Mouse (Mus musculus) brain, embryonic 18.5 days (tissue): ENCODE data around the gene Zbtb48.

Experiments used
- DNase-seq: peaks from one replicate; pipeline ENCODE4 v3.0.0-alpha.2; 2012; ENCODE audit warnings: low read depth, low spot score

The Zbtb48 gene

GRCm38 (mm10) chr4:152001335-152001734, 26.1 kb downstream of the Zbtb48 start:
- no peak for DNase-seq

DNA sequence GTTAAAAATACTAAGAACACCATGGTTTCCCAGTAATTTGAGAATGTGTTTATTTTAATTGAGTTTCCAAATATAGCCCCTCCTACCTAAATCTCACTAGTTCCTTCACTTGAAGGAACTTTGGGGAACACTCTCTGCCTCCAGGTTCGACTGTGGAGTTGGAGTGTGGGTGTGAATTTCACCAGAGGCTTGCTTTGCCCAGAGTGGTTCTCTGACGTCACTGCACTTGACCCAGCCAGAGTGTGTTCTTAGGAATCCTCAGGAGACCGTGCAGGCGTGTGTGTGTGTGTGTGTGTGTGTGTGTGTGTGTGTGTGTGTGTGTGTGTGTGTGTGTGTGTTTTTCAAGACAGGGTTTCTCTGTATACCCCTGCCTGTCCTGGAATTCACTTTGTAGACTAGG, 26.6 kb downstream of the Zbtb48 start:
- no peak for DNase-seq

GRCm38 (mm10) chr4:151999481-151999880, 28.0 kb downstream of the Zbtb48 start:
- DNase-seq: no peak

DNA sequence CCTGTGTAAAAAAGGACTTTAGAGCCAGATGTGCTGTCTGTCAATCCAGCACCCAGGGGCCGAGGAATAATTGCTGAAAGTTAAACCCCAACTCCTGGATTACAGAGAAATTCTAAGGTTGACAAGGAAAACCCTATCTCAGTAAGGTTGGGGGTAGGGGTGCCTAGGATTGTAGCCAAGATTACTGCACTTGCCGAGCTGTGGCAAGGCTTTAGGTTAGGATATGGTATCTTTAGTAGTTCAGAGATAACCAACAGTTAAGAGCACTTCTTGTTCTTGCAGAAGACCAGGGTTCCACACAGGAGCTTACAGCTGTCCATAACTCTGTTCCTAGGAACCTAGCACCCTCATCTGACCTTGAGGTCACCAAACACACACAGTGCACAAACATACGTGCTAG, 29.8 kb downstream of the Zbtb48 start:
- DNase-seq: no peak

- no peak for DNase-seq
Measured at GRCm38 (mm10) chr4:151996951-151997222, 30.6 kb downstream of the Zbtb48 start.

DNA sequence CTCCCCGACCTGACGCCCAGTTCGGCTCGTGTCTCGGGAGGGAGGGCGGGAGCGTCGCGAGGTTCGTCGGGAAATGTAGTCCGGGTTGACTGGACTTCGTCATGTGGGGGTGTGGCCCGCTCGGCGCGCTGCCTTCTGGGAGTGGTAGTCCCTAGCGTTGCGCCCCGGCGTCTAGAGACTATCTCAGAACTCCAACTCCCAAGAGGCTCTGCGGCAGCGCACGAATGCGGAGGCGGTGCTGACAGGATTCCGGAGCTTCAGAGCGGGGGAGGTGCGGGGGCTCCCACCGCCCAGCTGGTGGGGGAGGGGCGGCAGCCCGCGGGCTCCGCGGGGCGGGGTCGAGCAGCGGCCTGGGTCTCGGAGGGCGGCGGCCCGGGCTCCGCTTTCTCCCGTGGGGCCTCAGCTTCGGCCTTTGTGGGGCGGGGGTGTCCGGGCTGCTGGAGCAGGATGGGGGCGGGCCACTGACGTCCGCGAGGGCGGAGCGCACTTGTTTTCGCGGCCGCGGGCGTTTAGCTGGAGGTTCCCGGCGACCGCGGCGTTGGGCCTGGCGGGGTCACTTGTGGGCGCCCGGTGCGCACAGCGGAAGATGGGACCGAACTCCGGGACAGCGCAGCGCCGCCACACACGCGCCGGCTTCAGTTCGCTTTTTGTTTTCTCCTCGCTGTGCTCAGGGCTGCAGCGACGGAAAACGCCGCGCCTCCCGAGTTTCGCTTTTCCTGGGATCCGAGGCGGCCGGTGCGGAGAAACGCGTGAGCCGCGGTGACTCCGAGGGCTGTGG, 31.1 kb downstream of the Zbtb48 start, which contains the start of gene Phf13:
Phf13 (minus strand) TSS at position 86 of the 778 bp plus-strand sequence.
- DNase-seq: peak; percentile 98

GRCm38 (mm10) chr4:151995371-151996172, 31.9 kb downstream of the Zbtb48 start:
- no peak for DNase-seq

- DNase-seq: no peak
Measured at GRCm38 (mm10) chr4:151994228-151995171, 33.0 kb downstream of the Zbtb48 start.

- no peak for DNase-seq
Measured at GRCm38 (mm10) chr4:151993035-151993434, 34.4 kb downstream of the Zbtb48 start.

DNA sequence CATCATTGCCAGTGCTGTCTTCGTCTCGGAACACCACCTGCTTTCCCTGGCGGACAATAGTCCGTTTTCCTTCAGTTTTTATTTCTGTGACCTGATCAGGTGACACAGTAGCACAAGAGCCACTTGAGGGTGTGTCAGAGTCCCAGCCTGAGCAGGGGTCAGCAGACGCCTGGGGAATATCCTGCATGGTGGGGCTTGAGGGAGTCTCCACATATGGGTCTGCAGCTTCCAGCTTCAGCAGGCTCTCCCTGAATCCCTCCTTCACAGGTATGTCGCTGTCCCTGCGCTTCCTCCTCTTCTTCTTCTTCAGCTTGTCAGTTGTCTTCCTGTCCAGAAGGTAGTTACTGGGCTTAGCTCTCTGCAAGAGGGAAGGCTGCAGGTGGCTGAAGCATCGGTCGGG, 35.4 kb downstream of the Zbtb48 start:
- no peak for DNase-seq

- DNase-seq: no peak
Measured at GRCm38 (mm10) chr4:151989110-151989488, 38.4 kb downstream of the Zbtb48 start.

DNA sequence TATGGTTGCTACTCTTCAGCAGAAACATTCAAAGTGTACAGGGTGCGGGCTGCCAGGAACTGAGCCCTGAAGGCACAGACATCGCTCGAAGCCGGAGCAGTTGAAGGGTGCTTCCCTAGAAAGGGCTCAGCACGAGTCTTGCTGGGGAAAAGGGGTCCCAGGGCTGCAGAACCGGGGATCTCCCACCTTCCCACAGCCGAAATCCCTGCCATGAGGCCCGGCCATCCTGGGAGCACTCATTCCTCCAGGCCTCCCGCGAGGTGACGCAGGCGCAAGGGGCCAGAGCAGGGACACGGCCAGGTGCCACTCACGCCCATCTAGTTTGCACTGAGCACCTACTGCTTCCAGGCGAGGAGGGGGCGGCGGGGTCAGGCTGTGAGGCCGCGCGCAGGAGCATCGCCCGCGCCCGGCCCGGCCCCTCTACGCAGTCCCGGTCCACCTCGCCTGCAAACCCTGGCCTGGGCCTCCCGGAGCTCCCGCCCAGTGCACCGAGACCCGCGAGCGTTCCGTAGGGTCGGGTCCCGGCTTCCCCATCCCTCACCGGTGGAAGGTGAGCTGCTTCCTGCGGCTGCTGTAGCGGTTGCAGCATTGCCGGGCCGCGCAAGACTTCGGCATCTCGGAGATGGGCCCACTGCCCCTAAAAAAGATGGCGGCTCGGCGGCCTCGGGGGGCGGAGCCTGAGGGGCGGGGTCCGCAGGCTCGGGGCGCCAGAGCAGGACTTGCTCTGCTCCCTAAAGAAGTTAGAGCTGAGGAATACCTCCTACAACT, 38.9 kb downstream of the Zbtb48 start, which contains the start of gene Thap3:
Thap3 (minus strand) TSS at position 656 of the 768 bp plus-strand sequence.
- DNase-seq: no peak

GRCm38 (mm10) chr4:151988014-151988341, 39.5 kb downstream of the Zbtb48 start:
- no peak for DNase-seq

GRCm38 (mm10) chr4:151986650-151987049, 40.8 kb downstream of the Zbtb48 start:
- no peak for DNase-seq

- no peak for DNase-seq
Measured at GRCm38 (mm10) chr4:151985886-151986285, 41.6 kb downstream of the Zbtb48 start.

DNA sequence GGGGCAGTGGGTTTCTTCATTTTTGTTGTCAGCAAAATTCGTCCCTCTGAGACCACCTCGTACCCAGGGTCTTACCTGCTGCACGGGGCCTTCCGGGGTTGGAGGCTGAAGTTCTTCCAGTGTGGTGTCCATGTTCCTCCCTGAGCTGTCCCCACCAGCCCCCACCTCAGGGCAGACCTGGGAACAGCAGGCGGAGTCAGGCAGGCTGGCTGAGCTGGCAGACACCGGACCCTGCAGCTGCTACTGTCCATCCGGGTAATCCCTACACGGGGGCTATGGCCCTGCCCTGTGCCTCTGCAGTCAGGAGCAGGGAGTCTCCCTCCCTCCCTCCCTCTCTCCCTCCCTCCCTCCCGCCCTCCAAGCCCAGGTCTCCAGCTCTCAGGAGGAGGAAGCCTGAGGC, 43.9 kb downstream of the Zbtb48 start:
- no peak for DNase-seq

DNA sequence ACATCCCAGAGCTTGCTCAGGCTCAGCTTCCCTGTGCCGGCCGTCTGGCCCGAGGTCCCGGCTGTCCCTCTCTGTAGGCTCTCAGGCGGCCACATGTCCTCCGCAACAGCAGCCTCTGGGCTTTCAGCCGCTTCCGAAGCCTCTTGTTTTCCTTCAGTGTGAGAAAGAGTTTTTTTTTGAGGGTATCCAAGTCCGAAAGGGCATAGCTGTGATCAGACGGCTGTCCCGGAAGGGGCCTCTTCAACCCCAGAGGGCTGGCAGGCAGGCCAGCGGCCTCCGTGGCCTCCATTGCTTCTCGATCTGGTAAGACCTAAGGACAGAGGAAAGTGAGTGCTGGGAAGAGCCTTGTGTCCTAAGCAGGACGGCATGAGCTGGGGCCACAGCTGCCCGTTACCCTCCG, 44.4 kb downstream of the Zbtb48 start:
- no peak for DNase-seq

DNA sequence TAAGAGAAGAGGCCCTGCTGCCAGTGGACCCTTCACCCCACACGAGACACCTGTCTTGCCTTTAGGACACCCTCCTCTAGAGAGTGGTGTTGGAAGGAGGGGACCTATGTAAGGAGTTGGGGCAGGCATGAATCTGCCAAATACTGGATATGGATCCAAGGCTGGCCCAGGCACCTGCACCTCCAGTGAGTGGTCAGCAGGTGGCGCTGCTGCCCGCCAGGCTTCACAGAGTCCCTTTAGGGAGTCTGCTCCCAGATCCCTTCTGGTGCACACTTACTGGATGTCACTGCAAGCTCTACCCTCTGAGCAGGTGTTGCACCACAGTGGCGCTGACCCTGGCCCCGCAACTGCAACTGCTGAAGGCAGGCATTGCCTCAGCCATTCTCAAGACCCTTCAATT, 46.1 kb downstream of the Zbtb48 start:
- DNase-seq: peak; percentile 30

GRCm38 (mm10) chr4:151980699-151981098, 46.8 kb downstream of the Zbtb48 start:
- DNase-seq: no peak

DNA sequence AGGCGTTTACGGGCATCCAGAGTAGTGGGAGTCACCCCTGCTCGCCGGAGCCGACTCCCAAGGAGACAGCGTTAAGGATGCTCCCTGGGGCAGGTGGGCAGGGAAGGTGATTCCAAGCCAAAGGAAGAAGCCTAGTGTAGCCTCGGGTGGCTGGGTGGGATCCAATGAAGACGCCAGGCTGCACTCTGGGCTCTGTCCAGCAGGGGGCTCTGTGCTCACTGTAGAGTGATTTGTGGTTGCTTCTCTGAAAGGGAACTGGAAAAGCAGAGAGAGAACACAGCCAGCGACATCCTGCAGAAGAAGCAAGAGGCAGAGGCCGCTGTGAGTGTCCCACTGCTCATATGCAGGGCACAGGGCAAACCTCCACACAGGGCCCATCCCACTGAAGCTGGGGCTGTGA, 49.7 kb downstream of the Zbtb48 start:
- peak; percentile 28 for DNase-seq

- no peak for DNase-seq
Measured at GRCm38 (mm10) chr4:151975441-151975840, 52.0 kb downstream of the Zbtb48 start.
